Mouse (Mus musculus) kidney, postnatal 4 days (tissue): ENCODE results near the gene Hoxa9.

ENCODE experiments used
- DNase-seq, 2 experiments: peaks; one replicate each; pipeline ENCODE4 v3.0.0; 2021; ENCODE audit warnings: mixed read lengths in 2 of 2

The Hoxa9 gene

DNA sequence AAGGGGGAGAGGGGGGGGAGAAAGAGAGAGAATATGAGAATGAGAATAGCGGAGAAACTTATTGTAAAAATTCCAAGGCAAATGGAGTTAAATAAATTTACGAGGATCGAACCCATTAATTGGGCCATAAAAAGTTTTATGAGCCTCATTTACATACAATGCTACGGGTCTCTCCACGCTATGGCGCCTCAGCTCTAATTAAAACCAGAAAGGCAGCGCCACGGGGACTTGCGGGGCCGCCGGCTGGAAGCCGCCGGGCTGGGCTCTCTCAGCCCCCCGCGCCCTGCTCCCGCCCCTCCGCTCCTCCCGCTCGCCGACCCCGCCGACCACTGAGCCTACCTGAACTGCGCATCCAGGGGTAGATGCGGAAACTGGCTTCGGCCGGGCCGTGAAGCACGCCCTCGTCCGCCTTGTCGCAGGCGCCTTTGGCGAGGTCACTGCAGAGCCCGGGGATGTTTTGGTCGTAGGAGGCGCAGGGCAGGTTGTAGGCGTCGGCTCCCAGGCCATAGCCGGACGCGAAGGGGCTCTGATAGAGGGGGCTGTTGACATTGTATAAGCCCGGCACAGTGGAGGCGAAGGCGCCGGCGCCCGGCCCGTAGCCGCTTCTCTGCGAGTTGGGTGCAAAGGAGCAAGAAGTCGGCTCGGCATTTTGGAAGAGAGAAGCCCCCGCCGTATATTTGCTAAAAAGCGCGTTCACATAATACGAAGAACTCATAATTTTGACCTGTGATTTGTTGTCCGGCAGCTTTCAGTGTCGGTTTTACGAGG, 14.0 kb downstream of the Hoxa9 start:
- DNase-seq, result peak; percentile 71 to 81

DNA sequence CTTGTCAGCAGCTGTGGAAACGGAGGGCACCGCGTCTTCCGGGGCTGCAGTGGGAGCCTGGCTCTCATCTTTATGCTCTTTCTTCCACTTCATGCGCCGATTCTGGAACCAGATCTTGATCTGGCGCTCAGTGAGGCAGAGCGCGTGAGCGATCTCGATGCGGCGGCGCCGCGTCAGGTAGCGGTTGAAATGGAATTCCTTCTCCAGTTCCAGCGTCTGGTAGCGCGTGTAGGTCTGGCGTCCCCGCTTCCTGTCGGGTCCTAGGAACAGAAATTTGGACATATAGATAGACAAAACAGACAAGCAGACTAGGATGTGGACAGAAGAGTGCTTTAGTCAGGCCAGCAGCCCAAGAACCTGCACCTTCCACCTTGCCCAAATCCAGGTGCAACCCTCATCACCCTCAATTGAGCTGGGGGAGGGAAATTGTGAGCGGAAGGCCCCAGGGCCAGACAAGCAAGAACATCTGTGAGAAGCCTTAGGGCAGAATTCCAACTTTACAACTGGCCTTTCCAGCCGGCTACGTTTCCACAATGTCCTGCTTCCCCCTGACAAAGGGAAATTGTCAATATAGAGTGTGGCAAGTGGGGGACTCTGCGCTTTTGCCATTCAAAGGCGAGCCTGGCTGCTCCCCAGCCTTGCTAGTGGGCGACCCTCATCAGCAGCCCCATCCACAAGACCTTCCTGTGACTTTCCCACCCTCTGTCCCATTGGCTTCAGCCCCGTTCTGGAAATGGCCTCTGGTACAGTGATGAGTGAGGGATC, 14.9 kb downstream of the Hoxa9 start:
- DNase-seq, result peak; percentile 66 to 77

DNA sequence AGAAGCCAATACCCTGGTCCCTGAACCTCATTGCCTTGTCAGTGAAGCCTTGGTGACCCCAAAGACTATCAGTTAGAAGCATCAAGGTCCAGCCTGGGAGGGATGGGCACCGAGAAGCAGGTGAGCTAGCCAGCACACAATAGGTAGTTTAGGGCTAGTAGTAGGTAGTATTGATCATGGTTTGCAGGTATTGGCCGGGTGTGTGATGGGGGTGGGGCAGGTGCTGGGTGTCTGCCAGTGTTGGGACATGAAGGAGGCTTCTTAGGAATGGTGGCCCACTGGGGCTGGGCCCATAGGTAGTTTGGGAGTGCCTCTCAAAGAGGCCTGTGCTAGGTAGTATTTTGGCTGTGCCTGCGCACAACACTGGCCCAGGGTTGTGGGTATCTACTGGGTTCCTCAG, 15.8 kb downstream of the Hoxa9 start:
- peak; percentile 30 to 32 for DNase-seq

DNA sequence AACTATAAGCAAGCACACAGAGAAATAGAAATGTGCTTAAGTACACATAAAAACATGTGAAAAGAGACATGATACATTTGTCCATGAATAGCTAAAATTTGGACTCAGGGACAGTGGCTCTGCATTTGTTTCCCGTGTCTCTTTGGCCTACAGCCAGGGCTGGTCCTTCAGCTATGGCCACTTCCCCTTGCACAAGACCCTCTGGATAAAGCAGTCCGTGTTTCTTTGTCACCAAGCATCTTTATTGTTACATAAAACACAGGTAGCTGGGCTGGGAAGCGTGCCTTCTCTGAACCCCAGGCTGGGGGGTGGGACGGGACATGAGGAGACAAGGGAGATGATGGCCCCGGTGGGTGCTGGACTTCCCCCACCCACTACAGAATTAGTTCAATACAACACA, 16.6 kb downstream of the Hoxa9 start:
- peak; percentile 42 to 60 for DNase-seq

DNA sequence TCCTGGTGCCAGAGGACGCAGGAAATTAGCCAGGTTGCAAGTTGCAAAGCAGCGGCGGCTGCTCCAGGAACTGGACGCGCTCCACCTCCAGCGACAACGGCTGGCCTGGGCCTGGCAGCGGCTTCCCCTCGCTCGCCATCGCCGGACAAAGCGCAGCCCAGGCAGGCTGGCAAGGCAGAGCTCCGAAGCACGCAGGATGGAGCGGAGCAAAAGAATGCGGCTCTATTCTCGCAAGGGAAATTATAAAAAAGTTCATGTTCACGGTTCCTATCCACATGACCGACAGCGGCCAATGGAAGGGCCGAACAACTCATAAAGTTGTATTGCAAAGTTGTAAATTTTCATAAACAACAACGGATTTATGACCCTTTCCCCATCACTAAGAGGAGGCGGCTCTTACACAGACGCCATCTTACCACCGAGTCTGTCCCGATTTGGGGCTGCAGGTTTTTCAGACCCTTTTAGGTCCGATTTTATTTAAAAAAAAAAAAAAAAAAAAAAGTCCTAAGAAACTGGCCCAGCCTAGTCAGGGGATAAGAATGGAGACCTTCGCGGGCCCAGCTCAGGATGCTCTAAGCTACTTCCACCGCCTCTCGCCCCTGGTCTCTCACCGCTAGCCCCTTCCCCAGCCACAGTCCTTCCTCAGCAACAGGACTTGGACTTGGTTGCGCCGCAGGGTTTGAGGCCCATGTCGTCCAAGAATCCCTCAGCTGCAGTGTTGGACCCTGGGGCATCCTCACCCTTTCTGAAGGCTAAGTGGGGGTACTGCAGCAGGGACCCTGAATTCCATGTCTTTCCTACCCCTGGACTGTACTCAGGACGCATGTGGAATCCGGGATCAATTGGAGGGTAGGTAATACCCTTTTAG, 17.5 kb downstream of the Hoxa9 start, which contains the start of the genes Hoxa3 and Gm28308:
TSS of gene Hoxa3 (minus strand) at position 218 of the 868 bp plus-strand sequence.
TSS of gene Gm28308 (minus strand) at position 221 of the 868 bp plus-strand sequence.
- DNase-seq, result peak; percentile 83 to 89

DNA sequence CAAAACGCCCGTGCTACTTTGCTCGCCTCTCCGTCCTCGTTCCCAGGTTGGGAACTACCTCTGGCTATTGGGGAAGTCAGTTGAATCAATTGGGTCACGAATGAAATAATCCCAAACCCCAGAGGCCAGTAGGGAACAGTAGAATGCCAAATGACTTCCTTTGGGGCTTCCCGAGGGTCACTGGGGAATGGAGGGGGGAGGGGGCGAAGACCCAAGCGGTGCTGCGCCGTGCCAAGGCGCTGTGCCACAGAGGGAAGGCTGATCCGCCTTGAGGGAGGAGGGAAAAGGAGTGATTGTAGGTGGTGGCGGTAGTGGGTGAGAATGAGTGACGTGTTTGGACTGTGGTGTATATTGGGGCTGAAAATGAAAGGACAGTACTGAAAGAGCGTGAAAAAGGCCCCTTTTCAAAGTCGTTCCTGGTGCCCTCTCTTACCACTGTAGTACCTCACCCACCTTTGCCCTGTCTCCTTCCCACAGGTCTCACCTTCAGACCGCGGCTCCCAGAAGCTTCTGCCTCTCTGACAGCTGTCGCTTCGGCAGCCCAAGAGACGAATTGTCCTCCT, 18.3 kb downstream of the Hoxa9 start:
- DNase-seq, result peak; percentile 71 to 79

DNA sequence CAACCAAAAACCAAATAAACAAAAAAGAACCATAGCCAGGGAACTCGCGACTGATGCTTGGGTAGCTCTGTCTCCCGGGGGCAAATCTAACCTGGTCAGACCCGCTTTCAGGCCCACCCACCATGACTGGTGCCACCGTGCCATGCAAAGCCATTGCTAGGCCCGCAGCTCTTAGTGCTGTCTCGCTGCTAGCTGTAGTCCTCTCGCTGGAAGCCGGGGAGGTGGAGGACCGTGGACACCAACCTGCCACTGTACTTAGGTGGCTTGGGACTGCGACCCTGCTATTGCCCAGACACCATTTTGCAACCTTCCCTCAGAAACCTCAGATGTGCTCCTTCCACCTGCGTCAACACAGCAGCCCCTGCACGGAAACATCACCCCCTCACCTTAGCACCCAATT, 18.9 kb downstream of the Hoxa9 start:
- peak; percentile 53 to 73 for DNase-seq

DNA sequence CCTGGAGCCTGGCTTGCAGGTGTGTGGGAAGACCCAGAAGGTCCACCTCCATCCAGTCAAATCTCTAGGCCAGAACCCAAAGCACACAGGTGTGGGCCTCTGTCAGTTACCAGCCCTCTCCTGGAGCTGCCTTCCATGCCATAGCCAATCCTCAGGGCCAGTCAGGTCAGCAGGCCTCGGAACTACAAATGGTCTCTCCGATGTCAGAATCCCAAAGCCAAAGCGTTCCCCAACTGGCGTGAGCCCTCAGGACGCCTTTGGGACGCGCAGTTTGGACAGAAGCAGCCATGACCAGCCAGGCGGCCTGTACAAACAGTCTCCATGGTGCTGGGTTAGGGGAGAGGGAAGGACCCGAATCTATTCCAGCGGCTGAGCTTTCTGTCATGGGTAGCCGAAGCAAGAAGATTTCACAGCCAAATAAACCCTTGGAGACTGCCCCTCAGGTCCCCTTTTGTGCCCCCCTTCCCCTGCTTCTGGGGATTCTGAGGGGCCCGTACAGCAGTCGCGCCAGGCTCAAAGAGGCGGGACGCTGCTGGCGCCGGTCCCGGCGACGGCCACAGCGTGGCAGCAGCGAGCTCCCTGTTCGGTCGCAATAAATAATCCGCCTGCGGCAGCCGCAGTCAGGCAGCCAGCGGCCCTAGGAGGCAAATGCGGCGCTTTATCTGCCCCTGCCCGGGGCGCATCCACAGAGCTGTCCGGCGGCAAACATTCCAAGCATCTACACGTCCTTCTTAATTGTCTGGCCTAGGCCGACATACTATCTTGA, 19.5 kb downstream of the Hoxa9 start:
- peak; percentile 92 to 94 for DNase-seq

DNA sequence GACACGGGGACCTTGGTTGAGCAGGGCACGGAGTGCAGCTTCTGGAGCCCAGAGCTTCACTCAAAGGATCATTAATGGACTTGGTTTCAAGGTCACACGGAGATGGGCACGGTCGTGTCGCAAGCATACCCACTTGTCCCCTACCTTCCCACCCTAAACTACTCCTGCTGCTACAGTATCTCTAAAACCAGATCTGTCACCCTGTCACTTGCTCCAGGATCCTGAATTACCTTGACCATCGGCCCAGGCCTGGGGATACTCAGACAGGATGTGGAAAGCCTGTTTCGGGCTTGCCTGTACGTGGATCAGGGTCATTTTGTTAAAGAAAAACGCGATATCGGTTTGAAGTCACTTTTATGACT, 21.2 kb downstream of the Hoxa9 start:
- DNase-seq, result peak in 1 of 2 experiments; percentile 43

DNA sequence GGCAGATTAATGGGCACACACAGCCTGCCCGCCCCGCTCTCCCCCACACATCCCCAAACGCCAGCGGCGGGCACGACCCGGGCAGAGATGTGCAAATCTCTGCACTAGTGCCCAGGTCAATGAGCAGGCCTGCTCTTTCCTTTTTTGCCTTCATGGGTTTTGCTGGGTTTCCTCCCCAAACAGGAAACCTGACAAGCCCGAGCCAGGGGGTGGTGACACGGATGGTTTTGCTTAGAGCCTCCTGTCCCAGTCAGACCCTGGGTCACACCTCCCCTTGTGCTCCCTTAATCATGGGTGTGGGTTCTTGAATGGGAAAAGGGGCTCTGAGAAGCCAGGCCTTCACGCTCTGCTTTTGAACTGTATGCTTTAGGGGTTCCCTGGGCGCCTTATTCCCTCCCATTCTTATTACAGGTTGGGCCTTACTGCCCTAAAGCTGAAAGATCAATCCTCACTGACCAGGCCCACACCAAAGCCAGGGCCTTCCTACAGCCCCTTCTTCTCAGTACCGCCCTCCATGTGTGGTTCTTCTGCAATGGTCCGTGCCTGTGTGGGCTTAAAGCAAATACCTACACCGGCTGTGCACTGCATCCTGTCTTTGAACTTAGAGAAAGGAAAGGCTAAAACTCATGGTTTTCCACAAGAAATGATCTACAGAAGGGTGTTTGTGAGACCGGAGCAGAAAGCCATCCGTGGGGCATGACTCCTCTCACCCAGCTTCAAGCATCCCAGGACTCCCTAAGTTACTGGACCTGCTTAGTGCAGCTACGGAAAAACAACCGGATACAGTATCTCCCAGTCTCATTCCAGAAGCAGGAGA, 21.8 kb downstream of the Hoxa9 start:
- peak; percentile 32 to 59 for DNase-seq

DNA sequence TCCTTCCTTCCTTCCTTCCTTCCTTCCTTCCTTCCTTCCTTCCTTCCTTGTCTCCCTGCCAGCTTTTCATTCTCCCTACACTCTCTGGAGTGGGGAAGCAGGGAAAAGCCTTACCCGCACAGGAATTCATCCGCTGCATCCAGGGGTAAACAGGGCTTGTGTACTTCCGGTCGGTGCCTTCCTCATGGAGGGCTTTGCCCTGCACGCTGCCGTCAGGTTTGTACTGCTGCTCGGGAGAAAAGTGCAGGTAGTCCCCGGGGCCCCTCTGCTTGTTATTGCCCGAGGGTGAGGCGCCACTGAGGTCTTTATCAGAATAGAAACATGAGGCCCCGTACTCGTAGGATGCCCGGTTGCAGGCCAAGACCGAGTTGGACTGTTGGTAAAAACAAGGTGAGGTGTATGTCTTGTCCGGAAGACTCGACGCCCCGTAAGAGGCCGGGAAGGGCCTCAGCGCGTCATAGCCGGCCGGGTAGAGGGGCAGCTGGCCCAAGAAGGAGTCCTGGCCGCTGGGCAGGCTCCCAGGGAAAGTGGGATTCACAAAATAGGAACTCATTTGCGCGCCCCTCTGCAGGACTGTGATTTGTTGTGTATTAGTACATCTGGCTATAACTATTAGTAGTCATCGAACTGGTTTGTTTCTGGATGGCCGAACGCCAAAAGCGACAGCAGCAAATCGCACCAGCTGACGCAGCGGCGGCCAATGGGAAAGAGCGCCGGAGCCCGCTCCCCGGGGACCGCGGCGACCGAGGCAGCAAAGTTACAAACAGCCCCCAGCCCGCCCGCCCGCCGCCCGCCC, 22.6 kb downstream of the Hoxa9 start, which contains the start of gene Hoxa6:
TSS of gene Hoxa6 (minus strand) at position 651 of the 796 bp plus-strand sequence.
- peak; percentile 83 to 90 for DNase-seq

DNA sequence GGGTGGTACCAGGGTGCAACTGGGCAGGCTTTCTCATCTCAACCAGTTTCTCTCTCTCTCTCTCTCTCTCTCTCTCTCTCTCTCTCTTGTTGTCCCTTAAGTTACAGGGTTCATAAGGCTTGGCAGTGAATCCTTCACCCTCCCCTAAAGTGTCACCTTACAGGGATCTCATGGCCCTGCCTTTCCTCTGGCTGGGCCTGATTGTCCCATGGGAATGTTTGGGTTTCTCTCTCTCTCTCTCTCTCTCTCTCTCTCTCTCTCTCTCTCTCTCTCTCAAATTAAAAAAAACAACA, 23.3 kb downstream of the Hoxa9 start:
- DNase-seq, result no peak

DNA sequence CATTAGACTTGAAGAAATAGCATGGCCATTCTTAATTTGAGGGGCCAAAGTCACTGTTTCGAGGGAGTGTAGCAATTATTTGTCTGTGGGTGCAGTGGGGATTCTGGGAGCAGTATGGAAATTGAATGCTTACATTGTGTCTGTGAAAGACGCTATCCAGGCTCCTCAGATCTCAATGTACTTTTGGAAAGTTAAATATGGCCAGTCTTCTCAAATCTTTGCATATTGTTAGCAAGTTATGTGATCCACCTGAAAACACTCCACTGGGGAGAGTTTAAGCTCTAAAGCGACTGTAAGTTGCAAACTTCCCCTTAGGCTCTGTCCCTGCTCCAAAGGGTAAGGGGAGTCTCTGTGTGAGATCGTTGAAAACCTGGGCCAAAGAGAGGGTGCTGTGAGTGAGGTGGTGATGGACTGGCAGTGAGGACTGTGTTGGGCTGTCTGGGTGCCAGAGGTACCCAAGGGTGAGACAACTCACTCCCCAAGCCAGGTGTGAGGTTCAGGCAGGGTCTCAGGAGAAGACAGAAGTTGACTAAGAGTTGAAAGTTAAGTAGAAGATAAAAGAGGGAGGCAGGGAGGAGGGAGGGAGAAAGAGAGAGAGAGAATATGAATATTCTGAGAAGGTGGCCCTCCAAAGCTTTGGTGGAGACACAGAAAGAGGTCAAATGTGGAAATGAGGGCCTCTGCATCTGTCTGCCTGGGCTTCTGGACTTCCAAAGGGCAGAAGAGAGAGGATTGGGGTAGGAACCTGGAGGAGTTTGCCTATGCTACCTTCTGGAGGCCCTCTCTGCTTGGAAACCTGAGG, 23.8 kb downstream of the Hoxa9 start:
- DNase-seq, result no peak

DNA sequence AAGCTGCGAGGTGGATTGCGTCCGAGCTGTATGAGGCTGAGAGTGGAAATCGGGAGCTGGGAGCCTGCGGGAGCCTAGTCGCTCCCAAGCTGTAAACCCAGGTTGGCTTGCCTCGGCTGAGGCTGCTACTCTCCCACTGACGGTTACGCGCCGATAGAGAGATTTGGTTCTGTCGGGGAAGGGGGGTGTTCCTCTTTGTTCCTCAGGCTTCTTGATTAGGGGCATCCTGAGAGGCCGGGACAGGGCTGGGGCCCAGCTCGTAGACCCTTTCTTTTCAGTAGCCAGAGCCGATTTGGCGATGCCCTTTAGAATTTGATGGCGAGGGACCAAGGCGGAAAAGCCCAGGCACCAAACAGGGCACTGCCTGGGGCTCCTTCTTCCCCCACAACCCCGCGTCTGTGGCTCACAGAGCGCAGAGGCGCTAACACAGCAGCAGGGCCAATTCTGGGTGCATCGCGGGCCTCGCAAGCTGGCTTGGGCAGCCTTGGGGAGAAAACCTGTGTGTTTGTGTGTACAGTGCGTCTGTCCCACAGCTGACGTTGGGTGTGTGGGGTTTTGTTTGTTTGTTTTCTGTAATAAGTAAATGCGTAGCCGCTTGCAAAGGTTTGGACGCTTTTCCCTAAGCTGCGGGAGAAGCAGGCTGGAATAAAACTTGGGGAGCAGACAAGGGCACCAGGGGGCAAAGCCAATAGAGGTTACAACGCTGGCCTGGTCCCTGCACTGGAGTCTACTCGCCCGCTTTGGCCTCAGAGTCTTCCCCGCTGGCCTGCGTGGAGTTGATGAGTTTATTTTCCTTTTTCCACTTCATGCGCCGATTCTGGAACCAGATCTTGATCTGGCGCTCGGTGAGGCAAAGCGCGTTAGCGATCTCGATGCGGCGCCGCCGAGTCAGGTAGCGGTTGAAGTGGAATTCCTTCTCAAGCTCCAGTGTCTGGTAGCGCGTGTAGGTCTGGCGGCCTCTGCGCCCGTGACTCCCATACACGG, 25.0 kb downstream of the Hoxa9 start:
- DNase-seq, result peak; percentile 58 to 70

DNA sequence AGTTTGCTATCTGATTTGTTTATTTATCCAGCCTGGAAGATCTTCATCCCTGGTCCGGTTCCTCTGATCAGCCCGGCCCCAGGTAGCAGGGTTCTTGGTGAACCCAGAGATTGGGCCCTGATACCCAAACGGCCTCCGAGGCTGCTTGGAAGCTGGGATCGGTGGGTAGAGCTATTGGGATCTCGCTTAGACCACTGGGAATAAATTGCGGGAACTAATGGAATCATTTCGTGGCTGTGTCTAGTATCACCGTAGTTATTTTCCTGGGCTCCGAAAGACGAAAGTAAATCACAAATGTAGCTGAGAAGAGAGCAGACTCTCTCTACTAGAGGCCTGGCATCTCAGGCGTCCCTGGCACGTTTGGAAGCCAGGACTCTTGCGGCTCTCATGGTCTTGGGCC, 25.7 kb downstream of the Hoxa9 start:
- DNase-seq, result peak; percentile 37 to 57

DNA sequence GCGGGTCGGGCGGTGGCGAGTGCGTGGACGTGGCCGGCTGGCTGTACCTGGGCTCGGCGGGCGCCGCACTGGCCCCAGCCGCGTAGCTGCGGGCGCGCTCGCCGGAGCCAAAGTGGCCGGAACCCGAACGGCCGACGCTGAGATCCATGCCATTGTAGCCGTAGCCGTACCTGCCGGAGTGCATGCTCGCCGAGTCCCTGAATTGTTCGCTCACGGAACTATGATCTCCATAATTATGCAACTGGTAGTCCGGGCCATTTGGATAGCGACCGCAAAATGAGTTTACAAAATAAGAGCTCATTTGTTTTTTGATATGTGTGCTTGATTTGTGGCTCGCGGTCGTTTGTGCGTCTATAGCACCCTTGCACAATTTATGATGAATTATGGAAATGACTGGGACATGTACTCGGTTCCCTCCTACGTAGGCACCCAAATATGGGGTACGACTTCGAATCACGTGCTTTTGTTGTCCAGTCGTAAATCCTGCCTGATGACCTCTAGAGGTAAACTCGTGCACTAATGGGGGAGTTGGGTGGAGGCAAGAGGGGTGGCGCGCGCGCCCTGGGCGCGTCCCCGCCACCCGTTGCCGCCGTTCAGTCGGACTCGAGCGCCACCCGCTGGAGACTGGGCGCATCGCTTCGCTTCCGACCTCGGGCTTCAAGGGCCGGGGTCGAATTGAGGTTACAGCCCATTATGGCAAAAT, 26.7 kb downstream of the Hoxa9 start, which contains the start of gene Hoxa5:
TSS of gene Hoxa5 (minus strand) at position 538 of the 703 bp plus-strand sequence.
- DNase-seq, result peak; percentile 96 to 97

DNA sequence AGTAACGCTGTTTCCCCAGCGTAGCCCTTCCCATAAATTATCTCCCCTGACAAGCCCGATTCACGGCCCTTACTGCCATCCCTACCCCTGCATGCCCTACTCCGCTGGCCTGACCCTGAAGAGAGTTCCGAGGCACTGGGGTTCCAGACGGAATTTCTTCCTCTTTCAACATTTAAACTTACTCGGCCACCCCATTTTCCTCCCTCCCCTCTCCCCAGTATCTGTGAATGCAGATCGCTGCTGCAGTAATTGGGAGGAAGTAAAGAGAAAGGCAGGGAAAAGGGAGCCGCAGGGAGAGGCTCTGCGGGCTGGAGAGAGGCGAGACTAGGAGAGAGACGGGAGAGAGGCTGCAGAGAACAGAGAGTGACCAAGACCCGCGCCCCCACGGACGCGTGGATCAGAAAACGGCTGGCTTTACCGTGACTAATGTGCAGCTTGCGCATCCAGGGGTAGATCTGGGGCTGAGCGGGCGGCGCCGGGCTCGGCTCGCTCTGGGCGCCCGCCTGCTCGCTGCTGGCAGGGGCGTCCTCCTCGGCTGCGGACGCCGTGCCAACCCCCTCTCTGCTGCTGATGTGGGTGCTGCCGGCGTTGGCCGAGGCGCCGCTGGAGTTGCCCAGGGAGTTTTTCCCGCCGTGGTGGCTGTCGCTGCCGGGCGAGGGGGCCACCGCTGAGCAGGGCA, 27.4 kb downstream of the Hoxa9 start:
- DNase-seq, result peak; percentile 61 to 76
